Mouse (Mus musculus): ENCODE measurements around the gene Lrp5.

The Lrp5 gene

DNA sequence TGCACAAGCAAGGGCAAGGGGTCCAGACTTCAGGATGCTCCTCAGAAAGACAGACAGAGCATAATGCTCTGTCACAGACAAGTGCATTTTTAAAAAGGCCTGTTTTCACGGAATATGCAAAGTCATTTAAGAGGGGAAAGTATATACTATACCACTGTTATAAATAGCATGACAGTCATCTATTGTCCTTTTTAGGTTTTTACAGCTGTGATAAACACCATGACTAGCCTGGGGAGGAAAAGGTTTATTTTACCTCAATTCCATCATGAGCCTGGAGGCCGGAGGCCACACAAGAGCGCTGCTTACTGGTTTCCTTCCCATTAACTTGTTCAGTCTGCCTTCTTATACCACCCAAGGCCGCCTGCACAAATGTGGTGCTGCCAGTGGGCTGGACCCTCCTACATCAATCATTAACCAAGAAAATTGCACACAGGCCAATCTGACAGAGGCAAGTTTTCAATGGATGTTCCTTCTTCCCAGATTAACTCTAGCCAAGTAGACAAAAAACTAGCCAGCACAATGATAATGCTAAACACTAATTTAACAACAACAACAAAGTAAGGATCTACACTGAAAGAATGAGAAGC lies 134.7 kb downstream of the Lrp5 start:
- no peak for DNase-seq (ENCODE audit: low spot score)

GRCm38 (mm10) chr19:3550101-3550500 lies 136.3 kb downstream of the Lrp5 start:
- DNase-seq (ENCODE audit: low spot score), result no peak

GRCm38 (mm10) chr19:3549263-3549662 lies 137.1 kb downstream of the Lrp5 start:
- no peak for DNase-seq (ENCODE audit: low spot score)

DNA sequence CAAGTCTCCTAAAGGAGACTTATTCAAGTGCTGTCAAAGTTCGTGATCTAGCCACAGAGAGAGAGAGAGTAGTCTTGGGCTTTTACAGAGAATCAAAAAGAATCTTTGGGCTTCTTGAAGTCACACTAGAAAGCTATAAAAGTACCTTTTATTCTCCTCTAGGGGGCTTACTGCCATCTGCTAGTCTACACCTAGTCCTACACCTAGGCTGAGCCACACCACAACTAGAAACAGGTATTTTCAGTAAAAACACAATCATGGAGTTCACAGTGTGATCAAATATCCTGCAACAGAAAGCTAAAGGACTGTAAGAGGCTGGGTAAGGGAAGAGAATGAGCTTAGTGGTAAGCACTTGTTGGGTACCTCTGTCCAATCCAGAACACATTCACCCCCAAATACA lies 138.1 kb downstream of the Lrp5 start:
- DNase-seq (ENCODE audit: low spot score), result no peak

DNA sequence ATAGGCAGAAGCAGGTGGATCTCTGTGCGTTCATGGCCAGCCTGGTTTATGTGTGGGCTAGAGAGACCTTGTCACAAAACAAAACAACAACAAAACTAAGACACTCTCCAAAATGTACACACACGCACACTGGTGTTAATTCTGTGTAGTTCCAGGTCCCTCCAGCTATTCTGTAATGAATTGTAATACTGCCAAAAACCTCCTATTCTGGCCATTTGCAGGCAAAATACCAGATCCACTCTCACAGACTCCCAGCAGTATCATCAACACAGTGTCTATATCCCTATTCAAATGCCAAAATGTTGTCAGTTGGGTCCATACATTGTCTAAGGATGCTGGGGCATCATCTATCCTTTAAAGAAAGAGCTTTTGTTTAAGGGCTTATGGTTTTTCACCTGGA lies 141.4 kb downstream of the Lrp5 start:
- no peak for DNase-seq (ENCODE audit: low spot score)

DNA sequence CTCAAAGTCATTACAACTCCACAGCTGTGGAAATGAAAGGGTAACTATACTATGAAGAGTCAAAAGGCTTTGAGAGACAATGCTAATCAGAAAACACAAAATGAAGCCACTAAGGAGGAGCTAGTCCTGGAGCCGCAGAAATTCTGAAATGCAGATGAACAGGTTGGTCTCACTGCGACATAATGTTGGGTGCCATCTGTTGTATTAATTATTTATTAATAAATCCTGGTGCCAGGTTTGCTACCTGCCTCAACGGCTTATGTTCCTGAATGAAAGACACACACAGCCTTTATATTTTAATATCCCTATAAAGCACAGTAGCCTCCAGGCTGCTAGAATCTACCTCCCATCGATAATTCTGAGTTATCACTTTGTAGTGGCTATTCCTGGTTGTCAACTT lies 143.8 kb downstream of the Lrp5 start:
- no peak for DNase-seq (ENCODE audit: low spot score)

GRCm38 (mm10) chr19:3540997-3541396 lies 145.4 kb downstream of the Lrp5 start:
- no peak for DNase-seq (ENCODE audit: low spot score)

DNA sequence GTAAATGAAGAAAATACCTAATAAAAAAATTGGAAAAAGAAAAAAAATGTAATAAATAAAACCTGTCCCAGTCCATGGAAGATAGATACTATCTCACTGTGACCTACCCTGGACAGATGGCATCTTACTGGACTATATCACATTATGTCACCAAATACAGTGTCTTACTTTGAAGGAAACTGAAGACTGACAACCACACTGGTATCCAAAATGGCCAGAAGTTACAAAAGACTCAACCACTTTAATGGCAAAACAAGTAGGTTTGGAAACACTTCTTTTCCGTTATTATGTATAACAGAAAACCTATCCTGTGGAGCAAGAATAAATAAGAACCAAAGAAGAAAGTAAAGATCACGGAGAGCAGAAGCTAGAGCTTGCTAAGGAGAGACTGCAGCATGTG lies 146.1 kb downstream of the Lrp5 start:
- DNase-seq (ENCODE audit: low spot score), result no peak

DNA sequence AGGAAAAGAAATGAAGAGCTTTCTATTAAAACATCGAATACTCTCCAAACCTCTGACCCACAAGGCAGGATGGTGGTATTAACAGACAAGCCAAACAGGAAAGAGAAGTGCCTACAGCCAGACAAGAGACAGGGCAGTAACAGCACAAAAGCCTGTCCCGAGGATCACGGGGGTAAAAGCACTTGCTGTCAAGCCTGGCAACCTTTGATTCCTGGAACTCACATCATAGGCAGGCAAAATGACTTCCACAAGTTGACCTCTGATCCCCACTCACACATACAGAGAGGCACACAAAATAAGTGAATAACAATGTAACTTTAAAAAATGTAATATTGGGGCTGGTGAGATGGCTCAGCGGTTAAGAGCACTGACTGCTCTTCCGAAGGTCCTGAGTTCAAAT lies 146.9 kb downstream of the Lrp5 start:
- DNase-seq (ENCODE audit: low spot score), result no peak

DNA sequence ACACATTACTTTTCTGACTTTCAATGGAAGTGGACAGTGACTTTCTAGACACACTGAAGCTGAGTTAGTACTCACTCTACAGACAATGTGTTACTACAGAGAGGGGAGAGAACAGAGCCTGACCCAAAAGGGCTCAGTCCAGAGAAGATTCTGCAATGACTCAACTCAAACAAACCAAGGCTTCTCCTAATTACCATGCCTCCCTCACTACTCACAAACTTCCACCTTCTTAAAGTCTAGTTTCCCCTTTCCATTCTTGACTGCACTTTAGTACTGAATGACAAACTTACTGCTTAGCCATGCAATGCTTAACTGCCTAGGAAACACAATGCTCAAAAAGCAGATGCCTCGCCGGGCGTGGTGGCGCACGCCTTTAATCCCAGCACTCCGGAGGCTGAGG lies 148.7 kb downstream of the Lrp5 start:
- DNase-seq (ENCODE audit: low spot score), result no peak

- DNase-seq (ENCODE audit: low spot score), result no peak
These were observed 151.4 kb downstream of the Lrp5 start for GRCm38 (mm10) chr19:3534945-3535344.
